Comparison of ENCODE assay signal across 1 mouse cellular context in the genomic region with DNA sequence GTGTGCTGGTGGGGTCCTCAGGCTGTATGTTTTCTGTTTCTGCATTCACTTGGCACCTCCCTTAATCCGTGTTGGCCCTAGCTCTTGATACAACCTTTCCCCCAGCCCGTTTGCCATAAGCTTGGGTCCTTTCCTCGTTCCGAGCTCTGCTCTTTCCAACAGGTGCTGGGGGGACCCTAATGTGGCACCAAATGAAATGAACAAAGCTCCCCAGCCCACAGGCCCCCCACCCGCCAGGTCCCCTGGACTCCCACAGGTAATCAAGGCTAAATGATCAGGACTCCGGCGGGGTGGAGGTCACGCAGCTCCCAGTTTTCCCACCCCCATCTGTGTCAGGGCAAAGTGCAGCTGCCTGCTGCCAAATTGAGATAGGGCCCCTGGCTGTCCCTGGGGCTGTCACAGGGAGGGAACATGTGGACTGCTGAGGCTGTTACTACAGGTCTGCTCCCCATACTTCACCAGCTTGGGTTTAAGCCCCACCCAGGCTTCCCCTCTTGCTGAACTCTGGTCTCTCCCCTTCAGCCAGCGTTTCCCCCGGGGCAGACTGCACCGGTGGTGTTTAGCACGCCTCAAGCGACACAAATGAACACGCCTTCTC.
TF ChIP-seq lines count a peak whose summit lies in the region.

No protein-coding gene starts in this region.

TF ChIP-seq in MEL, 35 proteins besides CTCF, POLR2A, EP300 and RAD21:
- TF ChIP-seq MYB (IDR thresholded peaks at IDR 0.05; ENCODE audit: low read depth, low read length) = no peak
- peak; percentile 77 for TF ChIP-seq SIN3A (IDR thresholded peaks at IDR 0.05; ENCODE audit: low read length)
- TF ChIP-seq MAFK (IDR thresholded peaks at IDR 0.05; ENCODE audit: borderline replicate concordance, low read depth, low read length) = no peak
- no peak for TF ChIP-seq MEF2A (IDR thresholded peaks at IDR 0.05; ENCODE audit: extremely low read depth, insufficient replicate concordance, low read depth, low read length, poor library complexity, severe bottlenecking)
- no peak for TF ChIP-seq KAT2A (conservative IDR thresholded peaks at IDR 0.05; ENCODE audit: low read depth, low read length)
- TF ChIP-seq ZKSCAN1 (IDR thresholded peaks at IDR 0.05; ENCODE audit: low read depth, low read length) = no peak
- no peak for TF ChIP-seq ZC3H11A (IDR thresholded peaks at IDR 0.05; ENCODE audit: low read depth, low read length)
- TF ChIP-seq ZNF384 (IDR thresholded peaks at IDR 0.05; ENCODE audit: low read depth, low read length) = no peak
- no peak for TF ChIP-seq ZMIZ1 (IDR thresholded peaks at IDR 0.05; ENCODE audit: low read depth, low read length)
- TF ChIP-seq MXI1 (IDR thresholded peaks at IDR 0.05; ENCODE audit: low read depth, low read length) = peak; percentile 97
- TF ChIP-seq SMC3 (IDR thresholded peaks at IDR 0.05; ENCODE audit: low read depth, low read length) = no peak
- no peak for TF ChIP-seq GATA1 (IDR thresholded peaks at IDR 0.05; ENCODE audit: low read depth, low read length)
- TF ChIP-seq USF2 (IDR thresholded peaks at IDR 0.05; ENCODE audit: borderline replicate concordance in 1 of 2, insufficient read depth in 1 of 2, low read depth in 1 of 2, low read length in 2 of 2) = no peak
- no peak for TF ChIP-seq E2F4 (IDR thresholded peaks at IDR 0.05; ENCODE audit: borderline replicate concordance, low read depth, low read length)
- no peak for TF ChIP-seq POLR2AphosphoS2 (IDR thresholded peaks at IDR 0.05; ENCODE audit: low read length)
- peak; percentile 76 for TF ChIP-seq TAL1 (IDR thresholded peaks at IDR 0.05; ENCODE audit: low read length)
- no peak for TF ChIP-seq BHLHE40 (IDR thresholded peaks at IDR 0.05; ENCODE audit: borderline replicate concordance, low read depth, low read length)
- TF ChIP-seq ELF1 (IDR thresholded peaks at IDR 0.05; ENCODE audit: low read depth, low read length) = no peak
- no peak for TF ChIP-seq JUND (IDR thresholded peaks at IDR 0.05; ENCODE audit: low read depth, low read length)
- TF ChIP-seq HCFC1 (IDR thresholded peaks at IDR 0.05; ENCODE audit: low read depth, low read length) = no peak
- no peak for TF ChIP-seq NRF1 (IDR thresholded peaks at IDR 0.05; ENCODE audit: insufficient read depth, low read depth, low read length, poor library complexity, severe bottlenecking)
- peak; percentile 41; the same call in 1 of the 2 replicates for TF ChIP-seq MAX (IDR thresholded peaks at IDR 0.05; ENCODE audit: low read length)
- 0 out of 2 replicates have a peak, but pooled peaks have one; percentile 31 for TF ChIP-seq TCF12 (IDR thresholded peaks at IDR 0.05; ENCODE audit: low read depth, low read length)
- no peak for TF ChIP-seq GABPA (IDR thresholded peaks at IDR 0.05; ENCODE audit: low read depth, low read length)
- no peak for TF ChIP-seq CHD2 (IDR thresholded peaks at IDR 0.05; ENCODE audit: low read length)
- no peak for TF ChIP-seq POLR2AphosphoS5 (IDR thresholded peaks at IDR 0.05; ENCODE audit: borderline replicate concordance, low read depth, low read length)
- TF ChIP-seq CHD1 (IDR thresholded peaks at IDR 0.05; ENCODE audit: low read depth, low read length) = no peak; the same call in 1 of the 2 replicates
- no peak for TF ChIP-seq UBTF (IDR thresholded peaks at IDR 0.05; ENCODE audit: borderline replicate concordance, insufficient read depth, low read depth, low read length)
- TF ChIP-seq NELFE (IDR thresholded peaks at IDR 0.05; ENCODE audit: low read depth, low read length) = no peak
- TF ChIP-seq USF1 (IDR thresholded peaks at IDR 0.05; ENCODE audit: low read depth, low read length) = no peak
- no peak for TF ChIP-seq TBP (IDR thresholded peaks at IDR 0.05; ENCODE audit: low read depth, low read length)
- TF ChIP-seq RCOR1 (IDR thresholded peaks at IDR 0.05; ENCODE audit: low read depth, low read length) = no peak
- TF ChIP-seq MYC (IDR thresholded peaks at IDR 0.05; ENCODE audit: low read depth, low read length) = no peak; the same call in 1 of the 2 replicates
- no peak for TF ChIP-seq MAZ (IDR thresholded peaks at IDR 0.05; ENCODE audit: low read depth, low read length)
- peak; percentile 57 for TF ChIP-seq ETS1 (IDR thresholded peaks at IDR 0.05; ENCODE audit: low read depth, low read length)
